Mouse (Mus musculus): ENCODE data around the gene Phf24.

DNA sequence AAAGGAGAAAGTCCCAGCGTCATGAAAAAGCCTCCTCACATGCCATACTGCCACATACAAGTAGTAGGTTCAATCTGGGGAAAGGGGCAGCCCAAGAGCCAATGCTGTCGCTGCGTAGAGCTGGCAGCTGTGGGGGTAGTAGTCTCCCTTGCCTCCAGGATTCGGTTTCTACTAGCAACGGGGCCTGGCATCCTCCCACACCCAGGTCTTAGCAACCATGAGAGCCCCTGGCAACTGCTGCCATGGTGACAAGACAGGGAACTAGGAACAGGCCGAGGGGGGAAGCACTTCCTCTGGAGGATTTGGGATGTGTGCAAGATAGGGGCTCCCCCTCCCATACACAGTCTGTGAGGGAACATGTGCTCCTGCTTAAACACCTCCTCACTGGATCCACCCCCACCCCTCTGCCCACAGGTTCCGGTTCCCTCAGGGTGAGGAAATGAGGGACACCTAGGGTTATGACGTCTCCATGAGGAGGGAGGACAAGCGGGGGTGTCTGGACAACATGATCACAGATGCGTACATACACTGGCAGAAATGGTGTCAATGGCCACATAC is 30.4 kb downstream of the Phf24 start:
- TF ChIP-seq CTCF (IDR thresholded peaks at IDR 0.05; ENCODE audit: control insufficient read depth, insufficient read depth, low read length) = no peak
- no peak for TF ChIP-seq POLR2A (IDR thresholded peaks at IDR 0.05; ENCODE audit: borderline replicate concordance, control insufficient read depth, low read depth, low read length)

All from bone marrow, adult 2 months (tissue).